Mouse (Mus musculus) kidney, adult 10 weeks (tissue): ENCODE data around the gene Gm13178. TPM values are rescaled to one million over a fixed set of nuclear protein-coding genes. Genes with fewer than 3 reads are reported as not detected.

Source experiments
- polyA plus RNA-seq: library from polyadenylated mRNA; stranded (reverse); fragments of 350-450 nt; fragmentation: Illumina TruSeq; extraction: RNeasy Lipid Tissue Mini Kit (QIAGEN cat#74804); gene quantifications from one replicate; pipeline ENCODE4 v1.2.3, GENCODE M21; 2014; ENCODE audit warnings: low read depth, low replicate concordance

Gene Gm13178
- not detected for polyA plus RNA-seq

DNA sequence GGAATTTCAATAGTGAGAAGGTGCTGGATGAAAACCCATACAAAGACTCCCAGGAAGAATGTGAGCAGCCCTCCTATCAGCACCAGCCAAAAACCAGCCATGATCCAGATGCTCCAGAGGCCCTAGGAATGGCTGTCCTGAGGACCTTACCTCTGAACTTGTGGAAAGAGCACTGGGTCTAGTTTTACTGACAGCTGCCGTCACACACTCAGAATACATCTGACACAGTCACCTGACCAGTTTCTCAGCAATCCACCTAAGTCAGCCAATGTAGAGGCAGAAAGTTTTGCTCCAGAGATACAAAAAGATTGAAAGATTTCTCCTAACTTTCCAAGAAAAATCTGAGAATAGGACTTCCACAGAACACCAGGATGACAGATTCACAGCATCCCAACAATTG, at the start of gene Gm13178:
Gene Gm13178 (minus strand): TSS at position 101 of the 400 bp plus-strand sequence.

DNA sequence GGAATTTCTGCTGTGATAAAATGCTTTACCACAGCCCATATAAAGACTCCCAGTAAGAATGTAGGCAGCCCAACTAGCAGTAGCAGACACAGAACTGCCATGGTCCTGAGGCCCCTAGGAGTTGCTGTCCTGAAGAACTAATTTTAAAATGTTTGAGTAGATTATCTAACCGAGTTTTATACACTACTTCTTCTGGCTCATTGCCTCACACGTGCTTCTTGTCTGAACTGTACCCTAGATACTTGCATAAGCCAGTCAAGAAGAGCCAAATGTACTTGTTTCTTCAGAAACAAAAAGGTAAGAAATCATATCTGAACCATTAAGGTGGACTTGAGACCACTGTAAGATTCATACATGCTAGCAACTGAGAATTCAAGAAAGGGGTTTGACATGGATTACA, 34.9 kb downstream of the Gm13178 start, which contains the start of gene Gm436:
Gene Gm436 (minus strand): TSS at position 101 of the 400 bp plus-strand sequence.

Other genes with a start within 250 kb of the Gm13178 start
- not detected for gene 9430007A20Rik, start 201.6 kb downstream of the Gm13178 start, polyA plus RNA-seq
- not detected for gene Gm13124, start 156.3 kb downstream of the Gm13178 start, polyA plus RNA-seq
- not detected for gene Aadacl4, start 107.7 kb downstream of the Gm13178 start, polyA plus RNA-seq
- not detected for gene Gm436, start 35.0 kb downstream of the Gm13178 start, polyA plus RNA-seq
- not detected for gene Gm438, start 65.2 kb upstream of the Gm13178 start, polyA plus RNA-seq
- 69.8 TPM for gene Dhrs3, start 171.4 kb upstream of the Gm13178 start, polyA plus RNA-seq